Mouse (Mus musculus) adrenal gland, postnatal 36 days (tissue): Measurements from ENCODE around the gene Insig1. TPM values are rescaled to one million over a fixed set of nuclear protein-coding genes. Genes with fewer than 3 reads are reported as not detected.

Experiments
- DNase-seq, 2 experiments: peaks; one replicate each; pipeline ENCODE4 v3.0.0; 2021; ENCODE audit warnings: mixed read lengths in 1 of 2
- total RNA-seq, 2 experiments: library from RNA; stranded (reverse); gene quantifications; 2 replicates each; pipeline ENCODE4 v1.2.3; 2021

Gene Insig1
- total RNA-seq, 2 experiments from 2014 or later, result 141 to 250 TPM

GRCm38 (mm10) chr5:28063989-28064624 is 7.1 kb upstream of the Insig1 start:
- no peak for DNase-seq

- DNase-seq, result no peak
Measured at GRCm38 (mm10) chr5:28065275-28065674, 5.9 kb upstream of the Insig1 start.

GRCm38 (mm10) chr5:28066311-28066710 is 4.9 kb upstream of the Insig1 start:
- no peak for DNase-seq

- DNase-seq, result peak in 1 of 2 experiments; percentile 22
Measured at GRCm38 (mm10) chr5:28070149-28070827, 875 bp upstream of the Insig1 start.

DNA sequence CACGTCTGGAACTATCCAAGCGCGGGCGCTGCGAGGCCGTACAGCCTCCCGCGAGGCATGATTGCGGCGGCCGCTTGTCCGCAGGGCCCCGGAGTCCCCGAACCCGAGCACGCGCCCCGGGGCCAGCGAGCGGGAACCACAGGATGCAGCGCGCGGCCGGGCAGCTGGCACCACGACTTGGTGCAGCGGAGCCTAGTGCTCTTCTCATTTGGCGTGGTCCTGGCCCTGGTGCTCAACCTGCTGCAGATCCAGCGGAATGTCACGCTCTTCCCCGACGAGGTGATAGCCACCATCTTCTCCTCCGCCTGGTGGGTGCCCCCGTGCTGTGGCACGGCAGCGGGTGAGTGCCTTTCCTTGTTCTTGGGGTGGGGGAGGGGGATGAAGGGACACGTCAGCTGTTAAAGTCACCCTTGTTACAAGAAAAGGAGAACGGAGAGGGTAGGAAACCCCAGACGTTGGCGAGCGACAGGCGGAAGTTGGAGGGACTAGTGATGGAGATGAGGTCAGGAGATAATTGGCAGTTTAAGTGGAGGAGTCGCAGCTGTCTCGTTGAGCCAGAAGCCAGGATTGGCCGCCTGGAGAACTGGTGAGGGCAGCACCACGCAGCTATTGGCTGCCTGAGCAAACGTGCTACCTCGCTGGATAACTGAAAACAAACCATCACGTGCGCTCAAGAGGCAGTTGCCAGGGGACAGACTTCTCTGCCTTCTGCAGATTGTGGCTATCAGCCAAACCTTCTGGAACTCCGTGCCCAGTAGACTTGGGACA is 477 bp downstream of the Insig1 start:
- DNase-seq, result peak; percentile 87 to 88

DNA sequence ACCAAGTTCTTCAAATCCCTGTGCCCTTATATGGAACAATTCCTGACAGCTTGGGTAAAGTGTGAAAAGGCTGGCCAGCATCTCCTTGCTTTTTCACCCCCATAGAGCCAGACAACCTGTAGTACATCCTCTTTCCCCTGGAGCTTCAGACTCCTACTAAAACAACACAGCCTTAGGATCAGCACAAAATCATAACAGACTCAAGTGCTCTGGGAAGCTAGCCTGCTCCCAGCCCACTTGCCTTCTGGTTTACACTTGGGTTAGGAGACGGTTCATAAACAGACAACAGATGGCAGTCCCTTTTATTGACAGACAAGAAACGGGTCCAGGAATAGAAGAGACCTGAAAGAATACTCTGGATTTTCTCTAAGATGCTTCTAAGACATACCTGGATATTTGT is 8.3 kb downstream of the Insig1 start:
- no peak for DNase-seq

DNA sequence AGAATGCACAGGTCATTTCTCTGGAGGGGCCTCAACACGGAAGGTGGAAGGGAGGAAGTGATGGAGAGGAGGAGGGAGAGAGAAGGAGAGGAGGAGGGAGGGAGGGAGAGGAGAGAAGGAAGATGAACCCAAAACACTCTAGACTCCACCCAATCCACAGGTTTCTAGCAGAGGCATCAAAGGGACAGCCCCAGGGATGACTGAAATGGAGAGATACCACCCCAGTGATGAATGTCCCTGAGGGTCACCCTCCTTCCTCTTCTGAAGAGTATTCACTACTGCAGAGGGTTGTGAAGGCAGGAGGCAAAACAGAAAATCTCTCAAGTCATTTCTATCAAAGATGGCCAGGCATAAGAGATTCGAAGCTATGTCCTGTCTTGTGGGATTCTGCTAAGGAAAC is 10.0 kb downstream of the Insig1 start:
- no peak for DNase-seq

- no peak for DNase-seq
Measured at GRCm38 (mm10) chr5:28081822-28082221, 10.7 kb downstream of the Insig1 start.

GRCm38 (mm10) chr5:28082312-28082711 is 11.1 kb downstream of the Insig1 start:
- no peak for DNase-seq

DNA sequence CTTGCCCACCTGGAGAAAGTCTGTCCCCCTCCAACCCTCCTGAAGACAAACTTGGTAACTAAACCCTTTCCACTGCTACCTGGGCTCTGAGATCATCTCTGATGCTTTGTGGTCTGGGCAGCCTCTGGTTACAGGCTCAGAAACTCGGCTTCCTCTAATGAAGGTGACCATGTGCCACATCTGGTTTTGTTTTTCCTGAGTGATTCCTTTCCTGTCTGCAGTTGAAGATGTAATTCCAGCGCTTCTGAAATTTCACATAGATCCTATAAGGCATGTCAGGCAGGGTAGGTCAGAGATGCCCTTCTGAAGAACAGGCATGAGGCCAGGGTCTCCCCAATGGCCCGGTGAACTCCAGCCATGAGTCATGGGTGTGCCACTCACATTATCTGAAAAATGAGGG is 11.6 kb downstream of the Insig1 start:
- no peak for DNase-seq

GRCm38 (mm10) chr5:28084743-28085142 is 13.6 kb downstream of the Insig1 start:
- no peak for DNase-seq

DNA sequence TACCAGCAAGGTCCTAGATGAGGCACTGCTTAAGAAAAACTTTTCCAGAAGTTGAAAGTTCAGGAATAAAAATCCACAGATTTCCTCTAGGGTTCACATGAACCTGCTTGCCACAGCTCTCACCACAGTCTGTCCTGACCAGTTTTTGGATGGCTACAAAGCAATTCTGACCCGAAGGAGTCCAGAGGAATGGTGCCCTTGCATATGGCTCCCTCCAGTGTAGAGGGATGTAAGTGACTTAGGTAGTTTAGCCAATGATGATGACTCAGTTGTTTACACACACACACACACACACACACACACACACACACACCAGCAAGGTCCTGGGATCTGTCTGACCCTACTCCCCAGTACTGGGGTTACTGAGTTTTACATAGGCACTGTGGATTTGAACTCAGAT is 19.4 kb downstream of the Insig1 start:
- peak in 1 of 2 experiments; percentile 15 for DNase-seq

DNA sequence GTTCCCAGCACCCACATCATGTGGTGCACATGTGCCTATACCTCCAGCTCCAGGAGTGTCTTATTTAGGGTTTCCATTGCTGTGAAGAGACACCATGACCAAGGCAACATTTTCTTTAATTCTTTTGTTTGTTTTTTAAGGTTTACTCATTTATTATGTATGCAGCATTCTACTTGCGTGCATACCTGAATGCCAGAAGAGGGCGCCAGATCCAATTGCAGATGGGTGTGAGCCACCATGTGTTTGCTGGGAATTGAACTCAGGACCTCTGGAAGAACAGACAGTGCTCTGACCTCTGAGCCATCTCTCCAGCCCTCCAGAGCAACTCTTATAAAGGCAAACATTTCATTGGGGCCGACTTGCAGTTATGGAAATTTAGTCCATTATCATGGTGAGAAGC is 21.2 kb downstream of the Insig1 start:
- no peak for DNase-seq

DNA sequence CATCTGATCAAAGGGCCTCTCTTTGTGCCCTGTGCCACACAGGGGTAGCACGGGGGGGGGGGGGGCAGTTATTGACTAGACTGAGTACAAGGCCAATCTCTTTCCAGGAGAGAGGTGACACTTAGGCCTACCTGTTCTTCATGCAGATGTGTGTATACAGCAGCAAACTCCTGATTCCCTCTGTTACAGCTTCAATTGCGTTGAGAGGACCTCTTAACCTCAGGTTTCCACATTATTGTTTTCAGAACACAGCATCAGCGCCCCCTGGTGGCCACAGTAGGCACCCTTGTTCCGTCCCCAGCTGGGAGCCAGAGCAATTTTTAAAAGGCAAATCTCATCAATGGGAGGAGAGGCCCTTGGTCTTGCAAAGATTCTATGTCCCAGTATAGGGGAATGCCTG is 22.7 kb downstream of the Insig1 start:
- peak; percentile 85 to 89 for DNase-seq

- DNase-seq, result no peak
Measured at GRCm38 (mm10) chr5:28094393-28094792, 23.2 kb downstream of the Insig1 start.

- no peak for DNase-seq
Measured at GRCm38 (mm10) chr5:28094846-28095245, 23.7 kb downstream of the Insig1 start.

- DNase-seq, result no peak
Measured at GRCm38 (mm10) chr5:28095671-28096070, 24.5 kb downstream of the Insig1 start.

DNA sequence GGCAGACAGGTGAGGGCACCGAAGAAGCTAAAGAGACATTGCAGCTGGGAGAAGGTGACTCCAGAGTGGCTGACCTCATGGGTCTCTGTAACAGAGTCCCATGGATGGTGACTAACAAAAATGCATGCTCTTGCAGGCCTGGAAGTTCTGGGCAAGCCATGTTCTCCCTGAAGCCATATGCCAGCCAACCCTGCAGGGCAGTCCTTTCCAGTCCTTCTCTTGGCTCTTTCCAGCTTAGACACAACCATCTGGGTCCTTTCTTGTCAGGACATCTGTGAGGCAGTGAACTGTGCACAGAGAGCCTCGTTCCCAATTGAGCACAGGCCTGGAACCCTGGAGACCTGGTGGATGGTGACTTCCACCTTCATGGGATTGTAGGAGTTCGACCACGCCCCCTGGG is 35.8 kb downstream of the Insig1 start:
- no peak for DNase-seq

DNA sequence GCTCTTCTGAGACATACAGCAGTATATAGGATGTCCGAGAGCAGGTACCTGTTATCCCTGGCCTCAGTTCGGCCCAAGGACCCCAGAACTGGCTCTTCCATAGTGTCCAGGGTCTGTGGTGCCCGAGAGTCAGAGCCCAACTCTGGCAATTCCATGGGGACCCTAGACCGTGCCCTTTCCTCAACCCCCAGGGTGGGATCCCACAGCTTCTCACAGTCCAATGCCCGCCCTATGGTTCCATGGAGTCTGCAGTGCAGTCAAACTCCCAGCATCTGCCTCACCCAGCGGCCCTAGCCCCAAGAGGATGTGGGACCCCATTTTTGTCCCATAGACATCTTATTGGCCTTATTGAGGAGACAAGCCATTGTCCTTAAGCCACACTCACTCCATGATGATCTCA is 36.8 kb downstream of the Insig1 start:
- no peak for DNase-seq

DNA sequence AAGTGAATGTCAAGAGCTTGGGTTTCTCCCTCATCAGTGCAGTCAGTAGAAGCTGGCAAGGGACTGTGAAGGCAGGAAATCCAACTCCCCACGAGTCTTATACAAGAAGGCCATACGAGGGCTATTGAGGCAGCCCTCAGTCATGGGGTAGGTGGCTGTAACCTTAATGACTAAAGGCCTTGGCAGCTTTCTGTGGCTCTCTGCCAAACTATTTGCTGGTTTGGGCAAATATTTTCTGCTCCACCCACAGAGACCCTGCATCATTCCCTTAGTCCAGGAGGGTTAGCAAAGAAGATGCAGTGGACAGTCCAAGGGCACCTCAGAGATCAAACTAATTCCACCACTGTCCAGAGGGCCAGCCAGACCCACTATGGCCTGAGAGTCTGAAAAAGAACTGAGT is 39.7 kb downstream of the Insig1 start:
- no peak for DNase-seq

GRCm38 (mm10) chr5:28117251-28117880 is 46.2 kb downstream of the Insig1 start:
- DNase-seq, result no peak

DNA sequence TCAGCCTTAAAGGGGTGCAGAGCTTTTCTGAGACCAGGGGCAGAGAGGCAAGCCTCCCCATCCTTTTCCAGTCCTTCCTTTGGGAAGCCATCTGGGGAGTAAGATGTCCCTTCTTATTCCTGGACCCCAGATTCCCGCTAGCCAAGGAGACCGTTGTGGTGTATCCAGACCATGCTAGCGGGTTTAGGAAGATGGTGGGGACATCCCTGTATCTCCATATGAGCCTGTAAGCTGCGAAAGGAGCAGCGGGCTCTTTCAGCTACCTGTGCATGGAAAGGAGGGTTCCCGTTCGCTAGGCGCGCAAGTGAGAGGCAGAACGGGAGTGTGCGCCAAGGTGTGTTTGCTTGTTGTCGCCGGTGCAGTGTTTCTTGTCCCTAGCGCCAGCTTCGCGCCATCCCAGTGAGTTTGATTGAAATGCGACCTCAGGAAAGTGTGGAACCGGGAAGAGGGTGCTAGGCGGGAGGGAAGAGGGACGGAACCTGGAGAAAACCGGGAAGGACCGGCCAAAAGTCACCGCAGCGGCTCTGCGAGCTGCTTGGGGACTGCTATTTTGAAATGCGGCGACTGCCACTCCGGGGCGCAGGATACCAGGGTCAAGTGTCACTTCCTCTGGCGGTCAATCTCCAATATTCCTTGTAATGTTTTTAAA is 46.8 kb downstream of the Insig1 start:
- peak; percentile 22 to 44 for DNase-seq
